Mouse (Mus musculus) urinary bladder, postnatal 0 days (tissue): ENCODE measurements around the gene Yod1. TPM values are rescaled to one million over a fixed set of nuclear protein-coding genes. Genes with fewer than 3 reads are reported as not detected.

Source experiments
- polyA plus RNA-seq: library from polyadenylated mRNA; unstranded; fragments of >200 nt; fragmentation: Nextera tagmentation; extraction: Ambion mirVana; gene quantifications from 2 replicates; pipeline ENCODE4 v1.2.1, GENCODE M21; 2015

Yod1 gene
- polyA plus RNA-seq: 8.1 and 9.7 TPM in 2 replicates

GRCm38 (mm10) chr1:130717291-130717871 is at the start of gene Yod1:
Gene Yod1, plus strand, starts transcription at chr1:130717327.

GRCm38 (mm10) chr1:130715561-130716217 is 1.4 kb upstream of the Yod1 start, which contains the start of gene Gm29427:
Gene Gm29427, minus strand, starts transcription at chr1:130715799.

GRCm38 (mm10) chr1:130729153-130729552 is 12.0 kb downstream of the Yod1 start, which contains the start of gene Pfkfb2:
Gene Pfkfb2, minus strand, starts transcription at chr1:130729253.

GRCm38 (mm10) chr1:130731741-130732337 is 14.7 kb downstream of the Yod1 start, which contains the start of gene AA986860:
Gene AA986860, plus strand, starts transcription at chr1:130731976.

Other genes starting within 250 kb of the Yod1 start
- gene Zp3r, start 87.7 kb upstream of the Yod1 start, polyA plus RNA-seq: 5.3 TPM in 2 replicates
- gene C4bp, start 55.7 kb upstream of the Yod1 start, polyA plus RNA-seq: 0.19 TPM in 1 of 2 replicates, not detected in the other
- not detected in 2 replicates for gene Gm29427, start 1.5 kb upstream of the Yod1 start, polyA plus RNA-seq
- gene Pfkfb2, start 11.9 kb downstream of the Yod1 start, polyA plus RNA-seq: 4.0 and 4.4 TPM in 2 replicates
- gene AA986860, start 14.6 kb downstream of the Yod1 start, polyA plus RNA-seq: 41.6 and 52.3 TPM in 2 replicates
- 3.2 and 3.8 TPM in 2 replicates for gene Fcamr, start 83.6 kb downstream of the Yod1 start, polyA plus RNA-seq
- gene Pigr, start 109.4 kb downstream of the Yod1 start, polyA plus RNA-seq: 2.8 and 3.0 TPM in 2 replicates
- 2.5 and 3.4 TPM in 2 replicates for gene Fcmr, start 148.3 kb downstream of the Yod1 start, polyA plus RNA-seq
- gene Il24, start 170.1 kb downstream of the Yod1 start, polyA plus RNA-seq: not detected in 2 replicates
- not detected in 2 replicates for gene Il20, start 194.1 kb downstream of the Yod1 start, polyA plus RNA-seq
- not detected in 2 replicates for gene Il19, start 222.8 kb downstream of the Yod1 start, polyA plus RNA-seq